Mouse (Mus musculus) hindbrain, postnatal 0 days (tissue): ENCODE measurements around the gene Lrch4. TPM values are rescaled to one million over a fixed set of nuclear protein-coding genes. Genes with fewer than 3 reads are reported as not detected.
"Not testable (repeated sequence)": the region's sequence is repeated elsewhere in the genome, so short reads cannot be mapped to it uniquely, and the experiment has no call there.

ENCODE experiments used
- ATAC-seq: fragments of 200-750 bp; cut with Nextera tagmentation; 2 replicates; pipeline ENCODE4 v1.8.0; 2017; ENCODE audit warnings: mild to moderate bottlenecking, moderate TSS enrichment, moderate library complexity
- DNase-seq: peaks from one replicate; pipeline ENCODE4 v3.0.0-alpha.2; 2015; ENCODE audit warnings: low spot score
- H3K27ac ChIP-seq: fragments of 300-500 bp; sonication (generic); 2 replicates; pipeline ENCODE4 v1.5.1; 2014; ENCODE audit warnings: mild to moderate bottlenecking
- H3K27me3 ChIP-seq: fragments of 300-500 bp; sonication (generic); 2 replicates; pipeline ENCODE4 v1.6.1; 2014; ENCODE audit warnings: low read length, mixed read lengths; ENCODE audit not compliant: insufficient read depth
- H3K36me3 ChIP-seq: fragments of 300-500 bp; sonication (generic); 2 replicates; pipeline ENCODE4 v1.6.1; 2014; ENCODE audit warnings: low read length, mixed read lengths; ENCODE audit not compliant: insufficient read depth
- H3K4me1 ChIP-seq: fragments of 300-500 bp; sonication (generic); 2 replicates; pipeline ENCODE4 v1.6.1; 2014; ENCODE audit warnings: antibody characterized with exemption, low read length, mixed read lengths; ENCODE audit not compliant: insufficient read depth
- H3K4me2 ChIP-seq: fragments of 300-500 bp; sonication (generic); 2 replicates; pipeline ENCODE4 v1.6.1; 2014; ENCODE audit warnings: low read depth, mild to moderate bottlenecking, low read length, moderate library complexity, mixed read lengths
- H3K4me3 ChIP-seq: fragments of 300-500 bp; sonication (generic); 2 replicates; pipeline ENCODE4 v1.5.1; 2014; ENCODE audit warnings: low read length
- H3K9ac ChIP-seq: fragments of 300-500 bp; sonication (generic); replicated peaks from 2 replicates; pipeline ENCODE4 v1.6.1; 2014; ENCODE audit warnings: mild to moderate bottlenecking, low read length, moderate library complexity, mixed read lengths
- H3K9me3 ChIP-seq: fragments of 300-500 bp; sonication (generic); 2 replicates; pipeline ENCODE4 v1.6.1; 2016; ENCODE audit warnings: low read length, mixed read lengths
- CTCF ChIP-seq: IDR thresholded peaks from 2 replicates; pipeline ENCODE4 v1.5.1; 2016; ENCODE audit warnings: antibody characterized with exemption, control low read depth, low read depth
- WGBS: fragments of 180-500 bp; shearing (Covaris S2); extraction: QIAGEN DNeasy Blood & Tissue Kit; methylation state at CpG from one replicate; pipeline ENCODE4 v1.1.7; 2014; 5-methylcytosine and 5-hydroxymethylcytosine counted together
- polyA plus RNA-seq: library from polyadenylated mRNA; unstranded; fragments of >200 nt; fragmentation: Nextera tagmentation; extraction: Ambion mirVana; gene quantifications from 2 replicates; pipeline ENCODE4 v1.2.1, GENCODE M21; 2015
- total RNA-seq: library from RNA; depleted of rRNA; stranded (reverse); fragments of >200 nt; gene quantifications from 2 replicates; pipeline ENCODE4 v1.2.3, GENCODE M21; 2014

The Lrch4 gene
- total and polyA plus RNA-seq, 2 experiments from 2014 or later = 9.6 to 12.3 TPM

- no peak for TF ChIP-seq CTCF
- H3K27me3 ChIP-seq = no peaks in the 10 kb centered on the region
- DNase-seq = no peak
- H3K9me3 ChIP-seq = no peaks in the 10 kb centered on the region
- no peak overlapping the region for H3K4me3 ChIP-seq
- H3K4me2 ChIP-seq = no peak overlapping the region
- no peak for ATAC-seq
- no peak overlapping the region; the same call in 1 of the 2 replicates for H3K27ac ChIP-seq
- peaks cover 8% of the 10 kb centered on the region; the same call in 1 of the 2 replicates for H3K4me1 ChIP-seq
- no peaks in the 10 kb centered on the region for H3K36me3 ChIP-seq
- WGBS = 21% methylated on average over 11 of the region's 12 CpGs
- H3K9ac ChIP-seq = no peak overlapping the region
Observed at GRCm38 (mm10) chr5:137610548-137611244, 18.2 kb upstream of the Lrch4 start.

GRCm38 (mm10) chr5:137611245-137611602 is 17.7 kb upstream of the Lrch4 start:
- ATAC-seq (0 out of 2 replicates have a peak, but pooled peaks have one; percentile 10), DNase-seq (no peak)
- Histone ChIP-seq H3K9me3 (no peaks in the 10 kb centered on the region), H3K4me1 (peaks cover 8% of the 10 kb centered on the region; the same call in 1 of the 2 replicates), H3K27ac (no peak overlapping the region; the same call in 1 of the 2 replicates), H3K36me3 (no peaks in the 10 kb centered on the region), H3K9ac (no peak overlapping the region), H3K27me3 (no peaks in the 10 kb centered on the region), H3K4me2 (no peak overlapping the region), H3K4me3 (no peak overlapping the region)
- TF ChIP-seq CTCF = no peak
- 20% methylated on average over 6 of the region's 6 CpGs for WGBS

GRCm38 (mm10) chr5:137613076-137613475 is 15.8 kb upstream of the Lrch4 start:
- no peak for DNase-seq
- WGBS = 66% methylated on average over 5 of the region's 5 CpGs
- TF ChIP-seq CTCF = no peak

GRCm38 (mm10) chr5:137613550-137613949 is 15.4 kb upstream of the Lrch4 start, which contains the start of gene Pcolce:
Pcolce (minus strand) TSS chr5:137613784.
- DNase-seq (no peak), ATAC-seq (no peak)
- Histone ChIP-seq H3K4me3 (no peak within 1 kb of the TSS), H3K4me2 (no peak within 1 kb of the TSS), H3K27me3 (no peaks in the 10 kb centered on the region), H3K4me1 (no peaks in the 10 kb centered on the region), H3K27ac (no peak within 1 kb of the TSS), H3K36me3 (no peaks in the 10 kb centered on the region), H3K9me3 (no peaks in the 10 kb centered on the region), H3K9ac (no peak within 1 kb of the TSS)
- no peak for TF ChIP-seq CTCF
- WGBS = 70% methylated on average over 11 of the region's 11 CpGs

More at GRCm38 (mm10) chr5:137613076-137613475, 15.8 kb upstream of the Lrch4 start:
- Histone ChIP-seq H3K4me1 (peaks cover 3% of the 10 kb centered on the region; the same call in 1 of the 2 replicates), H3K4me2 (no peak overlapping the region), H3K4me3 (no peak overlapping the region), H3K9me3 (no peaks in the 10 kb centered on the region), H3K36me3 (no peaks in the 10 kb centered on the region), H3K27ac (no peak overlapping the region), H3K27me3 (no peaks in the 10 kb centered on the region), H3K9ac (no peak overlapping the region)
- ATAC-seq = no peak

- not testable (repeated sequence) for H3K4me3 ChIP-seq, H3K4me2 ChIP-seq, H3K9ac ChIP-seq, H3K27ac ChIP-seq, H3K9me3 ChIP-seq, DNase-seq, H3K4me1 ChIP-seq, H3K27me3 ChIP-seq, H3K36me3 ChIP-seq, ATAC-seq
- 91% methylated on average over 2 of the region's 2 CpGs for WGBS
Observed at GRCm38 (mm10) chr5:137614921-137615320, 14.0 kb upstream of the Lrch4 start.

GRCm38 (mm10) chr5:137615347-137615746 is 13.6 kb upstream of the Lrch4 start:
- no peak overlapping the region for H3K27ac ChIP-seq
- no peak for TF ChIP-seq CTCF
- no peak overlapping the region for H3K4me2 ChIP-seq
- H3K4me1 ChIP-seq = no peaks in the 10 kb centered on the region
- ATAC-seq = no peak
- no peaks in the 10 kb centered on the region for H3K36me3 ChIP-seq
- H3K9me3 ChIP-seq = no peaks in the 10 kb centered on the region
- WGBS = 91% methylated on average over 7 of the region's 7 CpGs
- no peak overlapping the region for H3K9ac ChIP-seq
- H3K4me3 ChIP-seq = no peak overlapping the region
- no peak for DNase-seq
- H3K27me3 ChIP-seq = no peaks in the 10 kb centered on the region

GRCm38 (mm10) chr5:137623937-137624530 is 4.9 kb upstream of the Lrch4 start:
- DNase-seq (no peak), ATAC-seq (no peak)
- Histone ChIP-seq H3K9ac (no peak overlapping the region), H3K4me2 (no peak overlapping the region), H3K27ac (no peak overlapping the region), H3K36me3 (no peaks in the 10 kb centered on the region), H3K9me3 (no peaks in the 10 kb centered on the region), H3K4me3 (no peak overlapping the region), H3K4me1 (no peaks in the 10 kb centered on the region), H3K27me3 (no peaks in the 10 kb centered on the region)
- no peak for TF ChIP-seq CTCF
- 91% methylated on average over 11 of the region's 11 CpGs for WGBS
